Mouse (Mus musculus) heart, postnatal 0 days (tissue): ENCODE results near the gene Poldip2.

Experiments used
- CTCF ChIP-seq: IDR thresholded peaks from 2 replicates; pipeline ENCODE4 v1.5.1; 2016; ENCODE audit warnings: antibody characterized with exemption, control low read depth, low read depth
- EP300 ChIP-seq: IDR thresholded peaks from 2 replicates; pipeline ENCODE4 v1.6.1; 2016; ENCODE audit warnings: antibody characterized with exemption, low read depth

DNA sequence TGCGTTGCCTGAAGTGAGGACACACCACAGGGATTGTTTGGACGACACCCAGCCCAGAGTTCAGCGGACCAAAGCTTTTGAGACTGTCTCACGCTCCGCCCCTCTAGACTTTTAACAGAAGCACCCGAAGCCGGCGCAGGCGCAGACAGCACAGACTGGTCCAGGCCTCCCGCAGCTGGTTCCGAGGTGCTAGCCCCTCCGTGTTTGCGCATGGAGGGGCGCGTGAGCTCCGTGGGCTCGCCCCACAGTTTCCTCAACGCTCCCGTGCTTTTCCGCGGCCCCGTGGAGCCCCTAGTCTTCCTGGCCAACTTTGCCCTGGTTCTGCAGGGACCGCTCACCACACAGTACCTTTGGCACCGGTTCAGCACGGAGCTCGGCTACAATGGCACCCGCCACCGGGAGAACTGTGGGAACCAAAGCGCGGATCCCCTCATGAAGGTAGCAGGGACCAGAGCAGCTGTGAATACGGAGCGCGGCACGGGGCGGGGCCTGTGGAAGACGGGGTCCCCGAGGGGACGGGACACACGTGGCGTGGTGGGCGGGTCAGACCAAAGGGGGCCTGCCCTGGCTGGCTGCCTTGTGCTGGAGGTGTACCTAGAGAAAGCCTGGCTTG, 46.3 kb upstream of the Poldip2 start, which contains the start of gene Slc46a1:
- TF ChIP-seq CTCF (no peak), EP300 (no peak)
